Mouse (Mus musculus) limb, embryonic 15.5 days (tissue): Measurements from ENCODE around the gene Chrm4. TPM values are rescaled to one million over a fixed set of nuclear protein-coding genes. Genes with fewer than 3 reads are reported as not detected.
A peak's percentile ranks its signal among the peaks of the same experiment; 100 is the strongest.

Source experiments
- ATAC-seq: fragments of 200-750 bp; cut with Nextera tagmentation; 2 replicates; pipeline ENCODE4 v1.8.0; 2017; ENCODE audit warnings: low read depth, moderate TSS enrichment; ENCODE audit not compliant: insufficient number of reproducible peaks, low FRiP score, low TSS enrichment
- H3K27ac ChIP-seq: fragments of 300-500 bp; sonication (generic); 2 replicates; pipeline ENCODE4 v1.5.1; 2015; ENCODE audit warnings: moderate library complexity, mild to moderate bottlenecking, inconsistent platforms
- H3K27me3 ChIP-seq: fragments of 300-500 bp; sonication (generic); 2 replicates; pipeline ENCODE4 v1.6.1; 2015; ENCODE audit warnings: inconsistent platforms
- H3K36me3 ChIP-seq: fragments of 300-500 bp; sonication (generic); 2 replicates; pipeline ENCODE4 v1.6.1; 2015; ENCODE audit warnings: inconsistent platforms
- H3K4me1 ChIP-seq: fragments of 300-500 bp; sonication (generic); 2 replicates; pipeline ENCODE4 v1.6.1; 2015; ENCODE audit warnings: inconsistent platforms
- H3K4me2 ChIP-seq: fragments of 300-500 bp; sonication (generic); 2 replicates; pipeline ENCODE4 v1.6.1; 2015; ENCODE audit warnings: mild to moderate bottlenecking, inconsistent platforms
- H3K4me3 ChIP-seq: fragments of 300-500 bp; sonication (generic); 2 replicates; pipeline ENCODE4 v1.5.1; 2015; ENCODE audit warnings: mild to moderate bottlenecking, inconsistent platforms
- H3K9ac ChIP-seq: fragments of 300-500 bp; sonication (generic); 2 replicates; pipeline ENCODE4 v1.6.1; 2015; ENCODE audit warnings: inconsistent platforms
- H3K9me3 ChIP-seq: fragments of 300-500 bp; sonication (generic); 2 replicates; pipeline ENCODE4 v1.6.1; 2016; ENCODE audit warnings: inconsistent platforms
- WGBS: fragments of 180-500 bp; shearing (Covaris S2); methylation state at CpG from one replicate; pipeline ENCODE4 v1.1.7; 2015; 5-methylcytosine and 5-hydroxymethylcytosine counted together
- polyA plus RNA-seq: library from polyadenylated mRNA; unstranded; fragments of >200 nt; fragmentation: Nextera tagmentation; extraction: Ambion mirVana; gene quantifications from 2 replicates; pipeline ENCODE4 v1.2.1, GENCODE M21; 2015

Chrm4 gene
- polyA plus RNA-seq, 1 experiment from 2014 or later = 0.29 TPM

DNA sequence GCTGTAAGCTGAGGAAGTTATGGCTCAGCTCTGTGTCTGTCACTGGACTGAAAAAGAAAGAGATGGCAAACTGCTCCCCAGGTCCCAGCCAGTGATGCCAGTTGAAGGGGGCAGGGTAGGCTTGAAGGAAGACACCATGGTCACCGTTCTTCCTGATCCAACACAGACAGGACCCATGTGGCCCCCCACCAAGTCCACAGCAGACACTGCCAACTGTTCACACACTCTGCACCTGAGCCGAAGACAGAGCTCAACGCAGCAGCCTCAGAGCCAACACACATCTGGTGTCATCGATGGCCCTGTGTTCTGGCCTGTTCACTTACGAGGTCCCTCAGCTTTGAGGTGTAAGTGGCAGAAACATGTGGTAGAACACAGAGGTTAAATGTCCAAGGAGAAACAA, 33.4 kb downstream of the Chrm4 start:
- no peaks in the 10 kb centered on the region for H3K36me3 ChIP-seq
- H3K27me3 ChIP-seq = no peaks in the 10 kb centered on the region
- H3K9ac ChIP-seq = no peak overlapping the region
- H3K4me3 ChIP-seq = no peak overlapping the region
- no peak for ATAC-seq
- peaks cover 62% of the 10 kb centered on the region for H3K4me1 ChIP-seq
- WGBS = 91% methylated on average over 5 of the region's 5 CpGs
- H3K4me2 ChIP-seq = no peak overlapping the region
- H3K9me3 ChIP-seq = no peaks in the 10 kb centered on the region
- H3K27ac ChIP-seq = no peak overlapping the region

- Histone ChIP-seq H3K4me2 (peak overlapping the region; percentile 87), H3K27ac (no peak overlapping the region), H3K4me1 (peaks cover 57% of the 10 kb centered on the region), H3K9me3 (no peaks in the 10 kb centered on the region), H3K36me3 (no peaks in the 10 kb centered on the region), H3K9ac (no peak overlapping the region; the same call in 1 of the 2 replicates), H3K27me3 (no peaks in the 10 kb centered on the region), H3K4me3 (peak overlapping the region; percentile 92)
- WGBS = 48% methylated on average over 4 of the region's 4 CpGs
- no peak for ATAC-seq
Measured at GRCm38 (mm10) chr2:91961901-91962761, 35.1 kb downstream of the Chrm4 start.

- Histone ChIP-seq H3K9me3 (no peaks in the 10 kb centered on the region), H3K27ac (peak overlapping the region; percentile 80), H3K4me1 (peaks cover 50% of the 10 kb centered on the region), H3K36me3 (no peaks in the 10 kb centered on the region), H3K9ac (peak overlapping the region; percentile 88), H3K27me3 (no peaks in the 10 kb centered on the region), H3K4me2 (peak overlapping the region; percentile 87), H3K4me3 (peak overlapping the region; percentile 92)
- WGBS = under 1% methylated on average over 33 of the region's 39 CpGs
- ATAC-seq = peak; percentile 25; the same call in 1 of the 2 replicates
Measured at GRCm38 (mm10) chr2:91962864-91963401, 35.9 kb downstream of the Chrm4 start.

- peak; percentile 91 for ATAC-seq
- WGBS = under 1% methylated on average over 46 of the region's 57 CpGs
- no peaks in the 10 kb centered on the region for H3K27me3 ChIP-seq
Measured at GRCm38 (mm10) chr2:91963443-91963932, 36.4 kb downstream of the Chrm4 start.

DNA sequence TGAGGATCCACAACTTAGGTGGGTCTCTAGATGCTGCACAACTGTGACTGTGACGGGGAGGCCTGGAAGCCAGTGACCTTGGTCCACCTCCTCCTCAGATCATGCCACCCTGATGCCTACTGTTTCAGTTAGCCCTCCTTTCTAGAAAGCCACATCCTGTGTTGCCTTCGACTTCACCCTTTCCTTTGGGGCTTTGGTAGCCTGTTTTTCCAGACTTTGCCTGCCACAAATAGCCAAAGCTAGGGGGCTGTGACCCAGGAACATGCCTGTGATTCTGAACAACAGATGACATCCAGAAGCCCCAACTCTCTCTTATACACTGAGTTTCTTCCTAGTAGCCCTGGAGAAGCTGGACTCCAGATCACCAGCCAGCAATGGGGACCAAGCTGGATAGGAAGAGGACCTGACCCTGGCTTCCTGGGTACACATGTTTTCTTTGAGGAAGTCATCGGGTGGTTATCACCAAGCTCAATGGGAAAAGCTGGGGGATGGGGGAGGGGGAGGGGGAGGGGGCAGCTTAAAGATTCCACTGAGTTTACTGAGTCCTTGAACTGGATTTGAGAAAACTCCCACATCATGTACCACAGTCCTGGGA, 37.7 kb downstream of the Chrm4 start:
- ATAC-seq = no peak
- H3K27me3 ChIP-seq = no peaks in the 10 kb centered on the region

More at GRCm38 (mm10) chr2:91963443-91963932, 36.4 kb downstream of the Chrm4 start:
- Histone ChIP-seq H3K36me3 (no peaks in the 10 kb centered on the region), H3K4me1 (peaks cover 52% of the 10 kb centered on the region), H3K27ac (peak overlapping the region; percentile 80), H3K4me2 (peak overlapping the region; percentile 87), H3K4me3 (peak overlapping the region; percentile 92), H3K9me3 (no peaks in the 10 kb centered on the region), H3K9ac (peak overlapping the region; percentile 88)

DNA sequence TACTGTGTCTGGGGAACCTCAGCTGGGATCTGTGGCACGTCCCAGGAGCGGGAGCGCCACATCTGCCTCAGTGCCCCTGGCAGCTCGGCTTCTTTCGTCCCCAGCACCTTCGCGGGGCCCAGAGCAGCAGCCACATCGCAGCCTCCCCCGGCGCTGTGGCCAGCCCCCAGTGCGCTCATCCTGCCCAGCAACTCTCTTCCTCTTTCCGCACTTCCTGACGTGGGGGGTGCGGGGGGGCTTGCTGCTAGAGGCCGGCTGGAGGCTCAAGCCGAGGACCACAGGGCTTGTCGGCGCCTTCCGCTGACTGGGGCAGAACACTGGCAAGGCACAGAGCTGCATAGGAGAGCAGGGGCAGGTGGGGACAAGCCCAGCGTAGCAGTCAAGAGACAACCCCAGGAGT, 38.4 kb downstream of the Chrm4 start:
- Histone ChIP-seq H3K4me3 (peak overlapping the region; percentile 92), H3K36me3 (no peaks in the 10 kb centered on the region), H3K9me3 (no peaks in the 10 kb centered on the region), H3K4me1 (peaks cover 44% of the 10 kb centered on the region), H3K4me2 (peak overlapping the region; percentile 87), H3K27me3 (peaks cover 2% of the 10 kb centered on the region; the same call in 1 of the 2 replicates), H3K27ac (peak overlapping the region; percentile 81), H3K9ac (no peak overlapping the region)
- ATAC-seq = no peak
- WGBS = 18% methylated on average over 20 of the region's 20 CpGs

More for the DNA sequence above, 37.7 kb downstream of the Chrm4 start:
- Histone ChIP-seq H3K4me3 (peak overlapping the region; percentile 92), H3K4me2 (peak overlapping the region; percentile 87), H3K36me3 (no peaks in the 10 kb centered on the region), H3K9me3 (no peaks in the 10 kb centered on the region), H3K27ac (peak overlapping the region; percentile 81; the same call in 1 of the 2 replicates), H3K9ac (no peak overlapping the region), H3K4me1 (peaks cover 49% of the 10 kb centered on the region)
- WGBS = 60% methylated on average over 3 of the region's 3 CpGs

DNA sequence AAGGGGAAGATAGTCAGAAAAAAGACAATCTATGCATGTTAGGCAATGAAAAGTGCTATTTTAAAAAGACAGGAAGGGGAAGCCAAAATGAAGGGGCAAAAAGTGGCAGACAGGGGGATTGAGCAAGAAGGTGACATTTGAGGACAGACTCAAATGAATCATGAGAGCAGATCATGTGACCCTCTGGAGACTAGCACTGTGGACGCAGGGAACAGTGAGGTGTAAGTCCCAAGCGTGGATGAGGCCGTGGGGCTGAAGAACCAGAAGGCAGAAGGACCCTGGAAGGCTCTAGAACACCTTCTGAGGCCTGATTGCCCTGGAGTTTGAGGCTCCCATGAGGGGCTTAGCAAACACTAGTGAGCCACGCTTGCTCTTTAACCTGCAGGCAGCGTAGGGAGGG, 39.3 kb downstream of the Chrm4 start:
- WGBS = 82% methylated on average over 5 of the region's 5 CpGs
- H3K9ac ChIP-seq = no peak overlapping the region
- peaks cover 42% of the 10 kb centered on the region for H3K4me1 ChIP-seq
- no peak overlapping the region for H3K4me3 ChIP-seq
- no peak overlapping the region for H3K4me2 ChIP-seq
- H3K36me3 ChIP-seq = no peaks in the 10 kb centered on the region
- ATAC-seq = no peak
- no peaks in the 10 kb centered on the region for H3K9me3 ChIP-seq
- H3K27ac ChIP-seq = no peak overlapping the region
- peaks cover 8% of the 10 kb centered on the region; the same call in 1 of the 2 replicates for H3K27me3 ChIP-seq

GRCm38 (mm10) chr2:91967962-91968361, 40.9 kb downstream of the Chrm4 start:
- Histone ChIP-seq H3K4me2 (no peak overlapping the region), H3K9ac (no peak overlapping the region), H3K27ac (peak overlapping the region; percentile 62), H3K4me3 (no peak overlapping the region), H3K27me3 (peaks cover 8% of the 10 kb centered on the region; the same call in 1 of the 2 replicates), H3K4me1 (peaks cover 36% of the 10 kb centered on the region), H3K36me3 (no peaks in the 10 kb centered on the region), H3K9me3 (no peaks in the 10 kb centered on the region)
- no peak for ATAC-seq
- 49% methylated on average over 11 of the region's 11 CpGs for WGBS

GRCm38 (mm10) chr2:91971231-91972097, 44.4 kb downstream of the Chrm4 start:
- Histone ChIP-seq H3K27ac (peak overlapping the region; percentile 72), H3K27me3 (peaks cover 38% of the 10 kb centered on the region), H3K4me3 (no peak overlapping the region), H3K36me3 (no peaks in the 10 kb centered on the region), H3K4me2 (peak overlapping the region; percentile 19; the same call in 1 of the 2 replicates), H3K9me3 (no peaks in the 10 kb centered on the region), H3K9ac (no peak overlapping the region), H3K4me1 (peaks cover 38% of the 10 kb centered on the region)
- WGBS = 22% methylated on average over 21 of the region's 21 CpGs
- ATAC-seq = no peak

DNA sequence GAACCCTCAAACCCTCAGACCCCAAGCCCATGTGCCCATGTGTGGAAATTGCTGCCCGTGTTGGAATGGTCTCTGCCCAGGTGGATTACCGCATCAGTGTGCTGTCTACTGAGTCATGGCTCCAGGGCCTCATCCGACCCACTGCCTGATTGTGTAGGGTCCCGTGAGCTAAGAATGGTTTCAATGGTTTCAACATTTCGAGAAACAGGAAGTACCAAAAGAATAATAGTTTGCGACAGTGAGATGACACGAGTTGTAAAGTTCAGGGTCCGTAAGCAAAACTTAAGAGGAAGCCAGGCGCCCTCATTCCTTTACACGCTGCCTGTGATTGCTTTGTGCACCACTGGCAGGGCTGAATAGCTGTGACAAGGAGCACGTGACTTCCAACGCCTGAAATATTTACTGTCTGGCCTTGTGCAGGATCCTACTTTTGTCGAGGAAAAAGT, 45.1 kb downstream of the Chrm4 start:
- no peaks in the 10 kb centered on the region for H3K36me3 ChIP-seq
- no peak overlapping the region for H3K9ac ChIP-seq
- WGBS = 40% methylated on average over 13 of the region's 13 CpGs
- H3K4me3 ChIP-seq = no peak overlapping the region
- H3K4me2 ChIP-seq = no peak overlapping the region
- H3K27ac ChIP-seq = peak overlapping the region; percentile 72
- H3K27me3 ChIP-seq = peaks cover 45% of the 10 kb centered on the region
- H3K4me1 ChIP-seq = peaks cover 38% of the 10 kb centered on the region
- no peaks in the 10 kb centered on the region for H3K9me3 ChIP-seq
- ATAC-seq = no peak
